Mouse (Mus musculus) heart, postnatal 0 days (tissue): ENCODE measurements around the gene Gpr18.

Experiments
- CTCF ChIP-seq: IDR thresholded peaks from 2 replicates; pipeline ENCODE4 v1.5.1; 2016; ENCODE audit warnings: antibody characterized with exemption, control low read depth, low read depth
- EP300 ChIP-seq: IDR thresholded peaks from 2 replicates; pipeline ENCODE4 v1.6.1; 2016; ENCODE audit warnings: antibody characterized with exemption, low read depth

DNA sequence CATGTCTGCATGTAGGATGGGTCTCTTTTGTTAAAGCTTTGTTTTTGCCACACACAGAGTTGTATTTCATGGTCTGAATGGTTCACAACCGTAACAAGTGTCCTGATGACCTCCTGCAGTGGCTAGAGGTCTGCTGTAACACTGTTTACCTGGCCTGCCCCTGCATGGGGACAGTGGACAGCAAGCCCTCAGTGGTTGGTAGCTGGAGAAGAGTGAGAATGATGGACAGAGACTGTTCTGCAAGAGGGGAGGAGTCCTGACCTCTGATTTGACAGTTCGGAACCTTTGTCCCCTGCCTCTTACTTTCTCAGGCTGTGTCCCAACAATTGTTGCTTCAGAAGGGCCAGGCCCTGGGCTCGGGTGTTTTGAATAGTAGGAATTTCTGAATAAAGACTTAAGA is 2.7 kb upstream of the Gpr18 start:
- TF ChIP-seq CTCF (no peak), EP300 (no peak)
